Mouse (Mus musculus) colon, adult 2 months (tissue): ENCODE data around the gene Kdm7a. TPM values are rescaled to one million over a fixed set of nuclear protein-coding genes. Genes with fewer than 3 reads are reported as not detected.

Experiments
- polyA plus RNA-seq: library from polyadenylated mRNA; depleted of rRNA; stranded (reverse); fragments of >200 nt; gene quantifications from 2 replicates; pipeline ENCODE4 v1.2.3, GENCODE M21; 2012; rRNA removed

The Kdm7a gene
- polyA plus RNA-seq = 2.6 and 3.2 TPM in 2 replicates

GRCm38 (mm10) chr6:39206581-39207461 lies at the start of gene Kdm7a:
Kdm7a (minus strand) TSS chr6:39206789.

GRCm38 (mm10) chr6:39117584-39118455 lies 88.8 kb downstream of the Kdm7a start, which contains the start of gene Parp12:
Parp12 (minus strand) TSS chr6:39118349.

Other genes with a start within 250 kb of the Kdm7a start
- gene Parp12, start 88.4 kb downstream of the Kdm7a start, polyA plus RNA-seq = 56.3 and 73.8 TPM in 2 replicates
- gene Slc37a3, start 170.9 kb upstream of the Kdm7a start, polyA plus RNA-seq = 20.3 and 23.8 TPM in 2 replicates
- 4.3 and 4.6 TPM in 2 replicates for gene Rab19, start 174.4 kb upstream of the Kdm7a start, polyA plus RNA-seq
- gene Mkrn1, start 213.7 kb upstream of the Kdm7a start, polyA plus RNA-seq = 117 and 142 TPM in 2 replicates